Mouse (Mus musculus) bone marrow, adult 2 months (tissue): Measurements from ENCODE around the gene Cd200r3.

Source experiments
- CTCF ChIP-seq: fragments of 200-500 bp; IDR thresholded peaks from 2 replicates; pipeline ENCODE4 v1.5.1; 2011; ENCODE audit warnings: low read length, control low read depth; ENCODE audit not compliant: control insufficient read depth, insufficient read depth
- POLR2A ChIP-seq: fragments of 200-500 bp; IDR thresholded peaks from 2 replicates; pipeline ENCODE4 v1.6.1; 2011; ENCODE audit warnings: low read depth, mild to moderate bottlenecking, control low read depth, low read length, borderline replicate concordance; ENCODE audit not compliant: control insufficient read depth

DNA sequence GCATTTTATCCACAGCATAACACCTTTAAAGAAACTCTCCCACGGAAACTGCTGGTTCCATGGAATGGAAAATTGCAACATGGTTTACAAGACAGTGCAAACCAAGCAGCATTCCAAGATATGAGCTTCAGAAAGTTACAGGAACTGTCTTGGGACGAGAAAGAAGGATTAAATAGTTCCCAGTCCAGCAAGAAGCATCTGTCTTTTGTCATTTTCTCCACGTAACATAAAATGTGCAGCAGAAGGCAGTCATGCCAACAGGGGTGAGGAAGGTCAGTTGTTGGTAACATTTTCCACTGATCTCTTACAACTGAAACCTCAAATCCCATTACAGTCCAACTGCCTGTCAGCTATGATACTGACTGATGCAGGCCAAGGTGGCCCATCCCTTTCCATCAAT lies 22.4 kb downstream of the Cd200r3 start:
- no peak for TF ChIP-seq CTCF
- TF ChIP-seq POLR2A: no peak
